Mouse (Mus musculus) midbrain, embryonic 10.5 days (tissue): ENCODE measurements at regions not wholly inside any gene's neighbourhood (a gene's known extent, or its start where the extent isn't known, plus 50 kb on each side); places are given as distances from the start of the nearest gene placed in this dataset.
"Not testable (repeated sequence)": the region's sequence is repeated elsewhere in the genome, so short reads cannot be mapped to it uniquely, and the experiment has no call there.

ENCODE experiments used
- DNase-seq: peaks from one replicate; pipeline ENCODE4 v3.0.0-alpha.2; 2017; ENCODE audit warnings: low spot score
- H3K27ac ChIP-seq: fragments of 300-500 bp; sonication (generic); replicated peaks from 2 replicates; pipeline ENCODE4 v1.5.1; 2016; ENCODE audit warnings: mild to moderate bottlenecking
- H3K27me3 ChIP-seq: fragments of 300-500 bp; sonication (generic); 2 replicates; pipeline ENCODE4 v1.6.1; 2016; ENCODE audit warnings: low read depth, mild to moderate bottlenecking; ENCODE audit not compliant: poor library complexity, severe bottlenecking
- H3K36me3 ChIP-seq: fragments of 300-500 bp; sonication (generic); 2 replicates; pipeline ENCODE4 v1.6.1; 2016; ENCODE audit warnings: mild to moderate bottlenecking, moderate library complexity
- H3K4me1 ChIP-seq: fragments of 300-500 bp; sonication (generic); 2 replicates; pipeline ENCODE4 v1.6.1; 2016
- H3K4me3 ChIP-seq: fragments of 300-500 bp; sonication (generic); 2 replicates; pipeline ENCODE4 v1.5.1; 2016; ENCODE audit warnings: mild to moderate bottlenecking, moderate library complexity
- H3K9me3 ChIP-seq: fragments of 300-500 bp; sonication (generic); replicated peaks from 2 replicates; pipeline ENCODE4 v1.6.1; 2016; ENCODE audit warnings: mild to moderate bottlenecking
- WGBS: fragments of 180-500 bp; shearing (Covaris S2); methylation state at CpG from one replicate; pipeline ENCODE4 v1.1.7; 2016; 5-methylcytosine and 5-hydroxymethylcytosine counted together

DNA sequence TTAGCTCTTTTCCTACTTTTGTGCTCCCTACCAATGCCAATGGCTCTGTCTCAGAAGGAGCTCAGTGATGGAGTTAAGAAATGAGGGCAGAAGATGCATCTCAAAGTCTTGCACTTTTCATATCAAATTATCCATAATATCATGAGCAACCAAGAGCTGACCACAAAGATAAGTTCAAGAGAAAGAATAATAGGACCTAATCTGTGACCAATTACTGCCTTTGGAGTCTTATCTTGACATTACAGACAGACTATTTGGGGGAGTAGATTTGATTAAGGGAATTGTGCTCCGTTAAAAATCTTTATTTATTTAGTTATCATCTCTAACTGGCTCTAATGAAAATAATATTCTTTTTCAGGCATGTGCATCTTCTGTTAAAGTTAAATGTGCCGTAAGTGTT lies 189.1 kb upstream of the Irak1bp1 start:
- no peaks in the 10 kb centered on the region for H3K27me3 ChIP-seq
- no peaks in the 10 kb centered on the region for H3K4me1 ChIP-seq
- H3K9me3 ChIP-seq = no peaks in the 10 kb centered on the region
- WGBS = 85% methylated on average over 2 of the region's 2 CpGs
- H3K36me3 ChIP-seq = no peaks in the 10 kb centered on the region
- DNase-seq = no peak
- H3K4me3 ChIP-seq = no peak overlapping the region
- no peak overlapping the region for H3K27ac ChIP-seq

DNA sequence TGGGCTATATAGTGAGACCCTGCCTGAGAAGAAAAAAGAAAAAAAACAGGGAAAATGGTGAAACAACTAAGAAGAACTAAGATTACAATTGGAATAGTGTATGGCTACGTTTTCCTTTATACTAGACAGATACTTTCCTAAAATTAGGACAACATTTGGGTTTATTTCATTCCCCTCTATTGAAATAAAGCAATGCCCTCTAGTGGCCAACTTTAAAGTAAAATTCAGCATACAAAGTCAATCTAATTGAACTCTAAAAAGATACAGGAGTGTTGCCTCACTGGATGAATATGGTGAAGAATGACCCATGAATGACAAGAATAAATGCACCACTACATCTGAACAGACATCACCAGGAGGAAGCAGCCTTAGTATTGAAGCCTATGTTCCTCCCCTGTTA lies 185.4 kb upstream of the Irak1bp1 start:
- WGBS = 38% methylated on average over 1 of the region's 1 CpGs
- Histone ChIP-seq H3K27me3 (no peaks in the 10 kb centered on the region), H3K4me1 (no peaks in the 10 kb centered on the region), H3K4me3 (no peak overlapping the region), H3K36me3 (no peaks in the 10 kb centered on the region), H3K27ac (no peak overlapping the region), H3K9me3 (no peaks in the 10 kb centered on the region)
- no peak for DNase-seq

DNA sequence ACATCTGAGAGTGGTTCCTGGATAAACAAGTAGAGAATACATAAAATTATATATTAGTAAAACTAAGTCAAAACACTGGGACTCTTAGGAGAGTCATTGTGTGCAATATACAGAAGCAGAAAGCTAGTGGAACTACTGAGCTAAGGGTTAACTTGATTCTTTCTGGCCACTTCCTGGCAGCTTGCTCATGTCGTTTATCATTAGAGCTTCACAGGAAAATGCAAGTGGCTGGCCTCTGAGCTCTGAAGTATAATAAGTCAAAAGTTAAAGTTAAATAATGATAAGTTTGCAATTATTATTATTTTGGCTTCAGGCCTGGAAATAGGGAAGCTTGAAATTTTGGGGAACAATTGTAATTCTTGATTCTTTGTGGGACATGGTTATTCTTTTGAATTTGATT lies 173.8 kb upstream of the Irak1bp1 start:
- 57% methylated on average over 1 of the region's 1 CpGs for WGBS

DNA sequence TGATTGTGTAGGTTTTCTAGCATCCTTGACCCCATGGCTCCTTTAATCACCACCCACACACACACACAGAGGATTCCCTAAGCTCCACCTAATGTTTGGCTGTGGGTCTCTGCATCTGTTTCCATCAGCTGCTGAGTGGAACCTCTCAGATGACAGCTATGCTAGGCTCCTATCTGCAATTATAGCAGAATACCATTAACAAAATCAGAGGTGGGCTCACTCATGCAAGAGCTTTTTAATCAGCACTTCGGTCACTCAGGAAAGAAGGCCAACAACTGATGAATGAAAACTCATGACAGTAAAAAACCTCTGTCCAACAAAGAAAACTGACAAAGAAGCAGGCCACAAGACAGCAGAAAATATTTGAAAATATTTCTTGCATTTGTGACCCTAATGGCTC lies 147.1 kb upstream of the Irak1bp1 start:
- Histone ChIP-seq H3K4me3 (no peak overlapping the region), H3K36me3 (no peaks in the 10 kb centered on the region), H3K27me3 (no peaks in the 10 kb centered on the region), H3K9me3 (0 out of 2 replicates have a peak, but pooled peaks cover 6% of the 10 kb centered on the region), H3K27ac (no peak overlapping the region), H3K4me1 (no peaks in the 10 kb centered on the region)
- 89% methylated on average over 1 of the region's 1 CpGs for WGBS
- DNase-seq = no peak

More for the DNA sequence above, 173.8 kb upstream of the Irak1bp1 start:
- not testable (repeated sequence) for H3K27me3 ChIP-seq, H3K36me3 ChIP-seq, H3K27ac ChIP-seq, H3K9me3 ChIP-seq, H3K4me3 ChIP-seq, H3K4me1 ChIP-seq, DNase-seq

DNA sequence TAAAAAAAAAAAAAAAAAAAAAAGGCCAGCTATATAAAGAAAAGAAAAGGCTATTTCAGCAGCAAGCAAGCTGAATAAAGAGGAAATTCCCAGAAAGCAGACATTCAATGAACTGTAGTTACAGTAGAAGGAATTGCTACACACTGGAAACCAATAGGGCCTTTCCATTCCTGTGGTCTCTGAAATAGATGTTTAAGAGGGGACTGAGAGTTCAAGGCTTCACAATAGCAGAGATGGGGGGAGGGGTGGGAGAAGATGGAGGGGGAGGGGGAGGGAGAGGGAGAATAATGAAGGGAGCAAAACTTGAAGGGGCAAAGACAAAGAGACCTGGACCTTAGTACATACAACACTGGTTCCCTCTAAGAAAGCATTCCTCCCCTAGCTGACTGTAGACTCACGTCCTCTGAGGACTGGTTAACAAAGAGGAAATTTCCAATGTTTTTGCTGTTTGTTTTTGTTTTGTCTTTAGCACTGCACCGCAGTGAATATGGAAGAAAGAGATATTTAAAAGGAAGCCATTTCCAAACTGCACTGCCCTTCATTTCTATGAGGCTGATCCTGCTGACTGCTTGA lies 119.8 kb upstream of the Irak1bp1 start:
- peak; percentile 13 for DNase-seq
- H3K4me1 ChIP-seq = peaks cover 10% of the 10 kb centered on the region
- WGBS = 49% methylated on average over 2 of the region's 2 CpGs
- no peaks in the 10 kb centered on the region for H3K9me3 ChIP-seq
- H3K27ac ChIP-seq = peak overlapping the region; percentile 74
- no peak overlapping the region for H3K4me3 ChIP-seq
- no peaks in the 10 kb centered on the region for H3K27me3 ChIP-seq
- H3K36me3 ChIP-seq = no peaks in the 10 kb centered on the region

DNA sequence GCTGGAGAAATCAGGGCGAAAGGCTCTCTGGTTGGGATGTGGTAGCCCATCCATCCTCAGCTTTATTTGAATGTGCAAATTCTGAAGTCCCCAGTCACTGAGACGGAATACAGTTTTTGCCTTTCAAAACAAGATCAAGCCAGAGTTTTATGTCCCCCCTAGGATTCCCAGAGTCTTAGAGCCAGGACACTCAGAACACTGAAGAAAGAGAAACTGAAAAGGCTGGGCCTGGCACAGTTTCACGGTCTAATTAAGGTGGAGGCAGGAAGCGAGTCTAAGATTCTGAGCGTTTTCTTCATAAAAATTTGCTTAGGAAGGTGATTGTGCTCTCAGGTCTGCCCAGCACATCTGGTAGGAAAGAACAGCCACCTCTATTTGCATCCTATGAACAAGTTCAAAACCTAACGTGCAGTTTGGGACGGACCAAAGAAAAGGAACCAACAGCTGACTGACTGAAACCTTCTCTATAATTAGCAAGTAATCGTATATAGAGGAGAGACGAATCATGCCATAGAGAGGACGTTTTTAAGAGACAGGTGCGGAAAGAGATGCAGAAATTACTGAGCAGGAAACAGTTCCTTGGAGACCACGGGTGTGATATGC lies 119.2 kb upstream of the Irak1bp1 start:
- no peak for DNase-seq
- Histone ChIP-seq H3K4me3 (no peak overlapping the region), H3K36me3 (no peaks in the 10 kb centered on the region), H3K9me3 (no peaks in the 10 kb centered on the region), H3K4me1 (peaks cover 10% of the 10 kb centered on the region), H3K27me3 (no peaks in the 10 kb centered on the region), H3K27ac (peak overlapping the region; percentile 74)
- 78% methylated on average over 12 of the region's 12 CpGs for WGBS

DNA sequence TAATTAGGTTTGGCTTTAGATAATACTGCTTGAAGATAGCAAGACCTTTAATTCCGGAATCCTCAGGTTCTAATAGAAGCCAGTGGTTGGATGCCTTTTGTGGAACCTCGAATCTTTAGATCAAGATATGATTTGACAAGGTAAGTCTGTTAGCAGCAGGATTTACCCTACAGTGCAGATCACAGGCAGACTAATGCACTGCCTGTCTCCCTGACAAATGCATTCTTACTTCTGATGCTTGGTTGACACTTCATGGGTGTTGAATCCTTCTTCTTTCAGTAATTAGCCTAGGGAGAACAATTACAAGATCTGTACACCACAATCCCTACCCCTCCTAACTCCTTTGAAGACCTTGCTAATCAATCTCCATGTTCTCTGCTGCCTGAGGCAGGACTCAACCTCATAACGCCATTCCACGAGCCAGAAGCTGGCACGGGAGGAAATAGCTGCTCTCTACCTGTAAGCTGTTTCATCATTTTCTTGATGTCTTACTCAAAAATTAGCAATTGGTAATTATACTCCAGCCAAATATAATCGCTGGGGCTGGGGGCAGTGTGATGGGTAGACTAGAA lies 118.3 kb upstream of the Irak1bp1 start:
- peaks cover 10% of the 10 kb centered on the region for H3K4me1 ChIP-seq
- no peaks in the 10 kb centered on the region for H3K36me3 ChIP-seq
- no peak for DNase-seq
- H3K27me3 ChIP-seq = no peaks in the 10 kb centered on the region
- no peaks in the 10 kb centered on the region for H3K9me3 ChIP-seq
- WGBS = 80% methylated on average over 6 of the region's 6 CpGs
- no peak overlapping the region for H3K4me3 ChIP-seq
- no peak overlapping the region for H3K27ac ChIP-seq

DNA sequence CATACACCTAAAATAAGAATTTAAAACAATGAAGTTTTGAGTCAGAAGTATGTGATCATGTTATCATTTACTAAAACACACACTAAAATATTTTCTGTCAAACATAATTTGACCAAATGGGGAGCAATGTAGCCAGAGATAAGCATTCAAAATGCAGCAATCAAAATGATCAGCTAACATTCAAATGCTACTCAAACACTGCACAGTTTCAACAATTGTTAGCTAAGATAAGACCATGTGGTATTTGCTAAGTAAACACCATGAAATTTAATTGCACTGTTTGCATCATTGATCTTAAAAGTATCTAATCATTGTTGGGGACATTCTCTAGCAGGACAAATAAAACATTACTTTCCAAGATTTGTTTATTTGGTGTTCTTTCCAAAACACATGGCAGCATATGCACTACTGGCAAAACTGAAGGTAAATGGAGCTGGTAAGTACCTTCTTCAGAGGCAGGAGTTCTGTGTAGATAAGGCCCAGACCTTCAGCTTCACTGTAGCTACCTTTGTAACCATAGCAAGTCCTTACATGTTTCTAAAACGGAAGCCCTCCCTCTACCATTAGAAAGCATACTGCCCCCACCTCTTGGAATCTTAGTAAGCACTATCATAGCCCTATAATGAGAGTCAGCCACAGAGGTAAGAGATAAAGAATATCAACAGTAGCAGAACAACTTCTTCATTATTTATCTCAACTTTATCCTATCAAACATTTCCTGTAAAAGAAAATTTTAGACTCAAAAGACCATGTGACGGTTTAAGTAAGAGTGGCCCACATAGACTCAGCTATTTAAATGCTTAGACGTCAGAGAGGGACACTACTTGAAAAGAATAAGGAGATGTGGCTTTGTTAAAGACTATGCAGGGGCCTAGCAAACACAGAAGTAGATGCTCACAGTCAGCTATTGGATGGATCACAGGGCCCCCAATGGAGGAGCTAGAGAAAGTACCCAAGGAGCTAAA lies 116.3 kb upstream of the Irak1bp1 start:
- Histone ChIP-seq H3K9me3 (no peaks in the 10 kb centered on the region), H3K4me3 (no peak overlapping the region), H3K36me3 (no peaks in the 10 kb centered on the region), H3K4me1 (peaks cover 10% of the 10 kb centered on the region), H3K27ac (no peak overlapping the region), H3K27me3 (no peaks in the 10 kb centered on the region)
- 87% methylated on average over 3 of the region's 3 CpGs for WGBS
- DNase-seq = no peak

DNA sequence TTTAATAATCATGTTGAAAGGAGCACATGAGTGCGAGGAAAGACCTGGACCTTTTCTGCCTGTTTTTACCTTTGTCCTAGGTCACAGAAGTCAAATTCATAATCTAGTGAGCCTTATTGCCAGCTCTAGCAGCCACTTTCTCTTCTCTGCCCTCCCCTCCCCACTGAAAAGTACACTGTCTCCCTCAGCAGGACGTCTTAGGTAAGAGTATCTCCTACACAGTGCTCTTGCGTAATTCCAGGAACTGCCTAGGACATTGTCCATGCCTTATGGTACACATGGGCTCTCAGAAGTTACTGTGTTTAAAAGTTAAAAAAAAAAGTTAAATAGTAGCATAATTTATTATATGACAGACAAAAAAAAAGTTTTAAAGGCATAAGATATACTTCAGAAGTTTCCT lies 100.7 kb upstream of the Irak1bp1 start:
- DNase-seq = no peak
- H3K27ac ChIP-seq = no peak overlapping the region
- H3K36me3 ChIP-seq = no peaks in the 10 kb centered on the region
- H3K4me1 ChIP-seq = no peaks in the 10 kb centered on the region
- no peak overlapping the region for H3K4me3 ChIP-seq
- H3K9me3 ChIP-seq = no peaks in the 10 kb centered on the region
- WGBS = 68% methylated on average over 3 of the region's 3 CpGs
- H3K27me3 ChIP-seq = no peaks in the 10 kb centered on the region

DNA sequence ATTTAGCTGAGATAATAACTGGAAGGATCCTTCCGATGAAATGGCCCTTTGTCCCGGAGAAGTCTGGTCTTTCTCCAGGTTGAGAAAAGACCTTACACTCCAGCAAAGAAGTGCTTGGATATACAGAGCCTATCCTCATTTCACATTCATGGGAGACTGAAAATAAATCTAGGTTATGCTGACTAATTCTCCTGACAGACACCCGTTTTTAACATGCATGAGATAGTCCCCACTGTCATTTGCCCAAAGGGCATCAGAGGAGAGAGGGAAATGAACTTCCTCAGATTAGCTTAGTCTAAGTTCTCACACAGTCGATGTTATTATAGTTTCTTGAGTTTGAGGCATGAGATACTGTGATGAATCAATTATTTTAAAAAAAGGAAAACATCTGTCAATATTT lies 99.7 kb upstream of the Irak1bp1 start:
- no peak for DNase-seq
- no peaks in the 10 kb centered on the region for H3K9me3 ChIP-seq
- 82% methylated on average over 4 of the region's 4 CpGs for WGBS
- H3K4me1 ChIP-seq = no peaks in the 10 kb centered on the region
- no peak overlapping the region for H3K4me3 ChIP-seq
- no peaks in the 10 kb centered on the region for H3K27me3 ChIP-seq
- H3K27ac ChIP-seq = no peak overlapping the region
- H3K36me3 ChIP-seq = no peaks in the 10 kb centered on the region

DNA sequence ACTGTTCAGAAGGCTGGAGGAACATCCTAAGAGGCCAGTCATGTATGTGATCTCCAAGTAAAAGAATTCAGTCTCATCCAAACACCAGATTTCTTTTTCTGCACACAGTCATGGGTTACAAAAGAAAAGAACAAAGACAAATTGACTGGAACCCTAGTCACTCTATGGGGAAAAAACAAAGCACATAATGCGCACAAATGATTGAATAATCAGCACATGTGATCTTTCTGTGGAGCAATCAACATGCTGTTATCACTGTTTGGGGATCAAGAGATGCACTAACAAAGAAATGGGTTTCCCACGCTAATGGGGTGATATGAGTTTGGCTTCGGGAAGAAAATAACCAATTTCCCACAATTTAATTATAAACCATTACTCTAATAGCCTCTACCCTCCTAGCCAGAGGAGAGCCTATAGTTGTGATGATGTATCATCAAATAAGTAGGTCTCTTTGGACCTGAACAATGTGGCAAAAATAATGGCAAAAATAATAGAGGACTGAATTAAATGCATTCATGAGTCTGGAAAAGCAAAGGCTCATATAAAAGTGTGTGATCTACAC lies 96.2 kb upstream of the Irak1bp1 start:
- Histone ChIP-seq H3K27me3 (no peaks in the 10 kb centered on the region), H3K27ac (no peak overlapping the region), H3K4me1 (no peaks in the 10 kb centered on the region), H3K9me3 (no peaks in the 10 kb centered on the region), H3K4me3 (no peak overlapping the region), H3K36me3 (no peaks in the 10 kb centered on the region)
- 90% methylated on average over 3 of the region's 3 CpGs for WGBS
- DNase-seq = no peak

DNA sequence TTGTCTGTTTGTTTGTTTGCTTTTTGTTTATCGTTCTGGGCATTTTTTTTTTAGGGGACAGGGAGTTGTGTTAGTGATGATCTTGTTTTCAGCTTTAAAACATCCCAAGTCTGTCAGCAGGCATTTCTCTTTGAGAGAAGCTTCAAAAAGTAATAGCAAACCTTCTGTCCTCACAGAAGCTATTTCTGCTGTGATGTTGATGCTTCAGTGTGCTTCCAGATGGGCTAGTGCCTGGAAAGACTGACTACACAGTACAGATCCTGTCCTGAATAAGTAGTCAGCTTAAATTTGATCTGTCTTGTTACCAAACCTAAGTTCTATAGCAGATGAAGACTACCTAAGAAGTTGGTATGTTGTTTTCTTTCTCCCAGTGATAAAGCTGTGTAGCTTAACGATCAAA lies 94.4 kb upstream of the Irak1bp1 start:
- Histone ChIP-seq H3K4me3 (no peak overlapping the region), H3K9me3 (no peaks in the 10 kb centered on the region), H3K27me3 (no peaks in the 10 kb centered on the region), H3K4me1 (no peaks in the 10 kb centered on the region), H3K27ac (no peak overlapping the region), H3K36me3 (no peaks in the 10 kb centered on the region)
- 78% methylated on average over 2 of the region's 2 CpGs for WGBS
- DNase-seq = no peak
